Mouse (Mus musculus) neural tube, embryonic 15.5 days (tissue): ENCODE data around the gene Gsdmc3. TPM values are rescaled to one million over a fixed set of nuclear protein-coding genes. Genes with fewer than 3 reads are reported as not detected.
"Not testable (repeated sequence)": the region's sequence is repeated elsewhere in the genome, so short reads cannot be mapped to it uniquely, and the experiment has no call there.

Experiments used
- ATAC-seq: fragments of 200-750 bp; cut with Nextera tagmentation; 2 replicates; pipeline ENCODE4 v1.8.0; 2017; ENCODE audit warnings: mild to moderate bottlenecking, moderate TSS enrichment, moderate library complexity; ENCODE audit not compliant: low FRiP score
- H3K27ac ChIP-seq: fragments of 300-500 bp; sonication (generic); replicated peaks from 2 replicates; pipeline ENCODE4 v1.5.1; 2015; ENCODE audit warnings: mild to moderate bottlenecking, inconsistent platforms
- H3K27me3 ChIP-seq: fragments of 300-500 bp; sonication (generic); replicated peaks from 2 replicates; pipeline ENCODE4 v1.6.1; 2015; ENCODE audit warnings: inconsistent platforms
- H3K36me3 ChIP-seq: fragments of 300-500 bp; sonication (generic); 2 replicates; pipeline ENCODE4 v1.6.1; 2015; ENCODE audit warnings: inconsistent platforms
- H3K4me1 ChIP-seq: fragments of 300-500 bp; sonication (generic); 2 replicates; pipeline ENCODE4 v1.6.1; 2015; ENCODE audit warnings: inconsistent platforms
- H3K4me2 ChIP-seq: fragments of 300-500 bp; sonication (generic); 2 replicates; pipeline ENCODE4 v1.6.1; 2015; ENCODE audit warnings: inconsistent platforms, mild to moderate bottlenecking, moderate library complexity
- H3K4me3 ChIP-seq: fragments of 300-500 bp; sonication (generic); replicated peaks from 2 replicates; pipeline ENCODE4 v1.5.1; 2015; ENCODE audit warnings: mild to moderate bottlenecking, inconsistent platforms
- H3K9ac ChIP-seq: fragments of 300-500 bp; sonication (generic); replicated peaks from 2 replicates; pipeline ENCODE4 v1.6.1; 2015; ENCODE audit warnings: mild to moderate bottlenecking, inconsistent platforms
- H3K9me3 ChIP-seq: fragments of 300-500 bp; sonication (generic); replicated peaks from 2 replicates; pipeline ENCODE4 v1.6.1; 2016; ENCODE audit warnings: inconsistent platforms
- WGBS: fragments of 180-500 bp; shearing (Covaris S2); methylation state at CpG from one replicate; pipeline ENCODE4 v1.1.7; 2015; ENCODE audit warnings: mixed read lengths; 5-methylcytosine and 5-hydroxymethylcytosine counted together
- polyA plus RNA-seq: library from polyadenylated mRNA; unstranded; fragments of >200 nt; fragmentation: Nextera tagmentation; extraction: Ambion mirVana; gene quantifications from 2 replicates; pipeline ENCODE4 v1.2.1, GENCODE M21; 2015

The Gsdmc3 gene
- polyA plus RNA-seq, 1 experiment from 2014 or later = not detected

GRCm38 (mm10) chr15:63861965-63862364 lies 16.4 kb downstream of the Gsdmc3 start:
- ATAC-seq, H3K27me3 ChIP-seq, H3K4me2 ChIP-seq, H3K36me3 ChIP-seq, H3K9me3 ChIP-seq, H3K4me1 ChIP-seq, H3K9ac ChIP-seq, H3K4me3 ChIP-seq, H3K27ac ChIP-seq: not testable (repeated sequence)
- 42% methylated on average over 5 of the region's 5 CpGs for WGBS

Other genes with a start within 250 kb of the Gsdmc3 start
- not detected in 2 replicates for gene Gsdmc2, start 33.4 kb downstream of the Gsdmc3 start, polyA plus RNA-seq
- not detected in 2 replicates for gene Gsdmc4, start 33.7 kb upstream of the Gsdmc3 start, polyA plus RNA-seq
- 130 and 132 TPM in 2 replicates for gene Fam49b, start 181.9 kb upstream of the Gsdmc3 start, polyA plus RNA-seq